ENCODE assay signal across 23 mouse cellular contexts in genomic region chr2:169584745-169585456, GRCm38 (mm10). TPM values are rescaled to one million over a fixed set of nuclear protein-coding genes. Genes with fewer than 3 reads are reported as not detected.
DNase-seq lines count a peak whose midpoint lies in the region; ATAC-seq and TF ChIP-seq lines count a peak whose summit lies in the region.
"Had no signal": no experiment of that assay in that cellular context is flagged by ENCODE, and none has a peak within 500 bp of the region (broad histone marks: within the 10 kb centered on the region; RNA-seq: fewer than 3 reads in every experiment).

No protein-coding gene starts in this region.

- H3K4me2 ChIP-seq in forebrain, embryonic 12.5 days: no peak overlapping the region
- H3K4me2 ChIP-seq in forebrain, embryonic 11.5 days (ENCODE audit: low read depth, low read length, severe bottlenecking): no peak overlapping the region
- peak overlapping the region; percentile 45 for H3K4me2 ChIP-seq in kidney, postnatal 0 days (ENCODE audit: low read length)
- H3K4me2 ChIP-seq in forebrain, postnatal 0 days (ENCODE audit: low read depth): peak overlapping the region; percentile 5; the same call in 1 of the 2 replicates
- H3K4me2 ChIP-seq in neural tube, embryonic 15.5 days: 0 out of 2 replicates have a peak overlapping the region, but pooled peaks have one; percentile 15
- H3K4me2 ChIP-seq: heart, embryonic 12.5 days had no signal

- no peak for DNase-seq in forebrain, embryonic 11.5 days (ENCODE audit: low spot score)
- DNase-seq in kidney, postnatal 0 days (ENCODE audit: low spot score): no peak
- no peak for DNase-seq in kidney, adult 8-10 months
- peak; percentile 26 for DNase-seq in forebrain, postnatal 0 days
- no peak for DNase-seq in embryo, embryonic 9.5 days (ENCODE audit: extremely low spot score)
- DNase-seq in thymus, adult 2 months: no peak
- DNase-seq: adrenal gland, adult 2 months; cerebellum, adult 11 months; cerebellum, postnatal 14 days; embryo, embryonic 11 days; layer of hippocampus, postnatal 36 days; liver; liver, postnatal 0 days; thymus, postnatal 14 days had no signal

- H3K4me3 ChIP-seq in forebrain, embryonic 12.5 days (replicated peaks): no peak overlapping the region
- H3K4me3 ChIP-seq in forebrain, embryonic 11.5 days (ENCODE audit: low read depth, low read length): no peak overlapping the region
- H3K4me3 ChIP-seq in kidney, postnatal 0 days (replicated peaks; ENCODE audit: low read depth, low read length): 0 out of 2 replicates have a peak overlapping the region, but pooled peaks have one; percentile 4
- H3K4me3 ChIP-seq in forebrain, postnatal 0 days (ENCODE audit: low read depth, low read length): no peak overlapping the region
- H3K4me3 ChIP-seq in neural tube, embryonic 15.5 days (replicated peaks): no peak overlapping the region
- H3K4me3 ChIP-seq in thymus, adult 2 months (ENCODE audit: control insufficient read depth, insufficient read depth, low read length): no peak overlapping the region
- H3K4me3 ChIP-seq: heart, embryonic 12.5 days had no signal

- peak; percentile 36; the same call in 1 of the 2 replicates for ATAC-seq in forebrain, embryonic 12.5 days (ENCODE audit: low FRiP score)
- no peak for ATAC-seq in forebrain, embryonic 11.5 days (replicated peaks; ENCODE audit: low FRiP score)
- ATAC-seq in kidney, postnatal 0 days (replicated peaks; ENCODE audit: low FRiP score, low read depth): no peak
- peak; percentile 67; the same call in 1 of the 2 replicates for ATAC-seq in forebrain, postnatal 0 days
- no peak for ATAC-seq in neural tube, embryonic 15.5 days (ENCODE audit: low FRiP score)
- ATAC-seq: intestine, postnatal 0 days; liver, postnatal 0 days had no signal

- TF ChIP-seq POLR2A in thymus, adult 2 months (IDR thresholded peaks at IDR 0.05; ENCODE audit: control insufficient read depth, extremely low read depth, insufficient read depth, low read length, poor library complexity): no peak

- no peak overlapping the region for H3K9ac ChIP-seq in forebrain, embryonic 12.5 days
- no peak overlapping the region for H3K9ac ChIP-seq in forebrain, embryonic 11.5 days (ENCODE audit: low read length)
- H3K9ac ChIP-seq in kidney, postnatal 0 days (ENCODE audit: low read depth, low read length): 0 out of 2 replicates have a peak overlapping the region, but pooled peaks have one; percentile 8
- H3K9ac ChIP-seq in forebrain, postnatal 0 days: no peak overlapping the region
- no peak overlapping the region for H3K9ac ChIP-seq in neural tube, embryonic 15.5 days (replicated peaks)
- H3K9ac ChIP-seq: heart, embryonic 12.5 days; liver, postnatal 0 days had no signal

- no peak for TF ChIP-seq CTCF in kidney, postnatal 0 days (IDR thresholded peaks at IDR 0.05; ENCODE audit: low read depth)
- TF ChIP-seq CTCF in forebrain, postnatal 0 days (IDR thresholded peaks at IDR 0.05; ENCODE audit: low read depth): no peak
- no peak for TF ChIP-seq CTCF in thymus, adult 2 months (IDR thresholded peaks at IDR 0.05; ENCODE audit: borderline replicate concordance, control insufficient read depth, extremely low read depth, insufficient read depth, low read length, poor library complexity)

- WGBS in forebrain, embryonic 12.5 days: 43% methylated on average over 15 of the region's 15 CpGs
- 56% methylated on average over 15 of the region's 15 CpGs for WGBS in forebrain, embryonic 11.5 days
- WGBS in kidney, postnatal 0 days: 26% methylated on average over 15 of the region's 15 CpGs
- 34% methylated on average over 15 of the region's 15 CpGs for WGBS in forebrain, postnatal 0 days
- WGBS in neural tube, embryonic 15.5 days: 48% methylated on average over 15 of the region's 15 CpGs
- 94% methylated on average over 15 of the region's 15 CpGs for WGBS in thymus, adult 2 months

- H3K4me1 ChIP-seq in forebrain, embryonic 12.5 days: peaks cover 14% of the 10 kb centered on the region
- H3K4me1 ChIP-seq in forebrain, embryonic 11.5 days (replicated peaks; ENCODE audit: control insufficient read depth, insufficient read depth, low read length): 0 out of 2 replicates have a peak, but pooled peaks cover 7% of the 10 kb centered on the region
- H3K4me1 ChIP-seq in kidney, postnatal 0 days (replicated peaks; ENCODE audit: insufficient read depth, low read length): no peaks in the 10 kb centered on the region
- no peaks in the 10 kb centered on the region for H3K4me1 ChIP-seq in forebrain, postnatal 0 days (ENCODE audit: insufficient read depth)
- peaks cover 15% of the 10 kb centered on the region; the same call in 1 of the 2 replicates for H3K4me1 ChIP-seq in neural tube, embryonic 15.5 days
- H3K4me1 ChIP-seq in thymus, adult 2 months (replicated peaks; ENCODE audit: control insufficient read depth, insufficient read depth, low read length): no peaks in the 10 kb centered on the region
- H3K4me1 ChIP-seq: heart, embryonic 12.5 days had no signal

- H3K36me3 ChIP-seq in forebrain, embryonic 12.5 days (replicated peaks): no peaks in the 10 kb centered on the region
- no peaks in the 10 kb centered on the region for H3K36me3 ChIP-seq in forebrain, embryonic 11.5 days (ENCODE audit: control insufficient read depth, insufficient read depth, low read length)
- H3K36me3 ChIP-seq in kidney, postnatal 0 days (ENCODE audit: insufficient read depth, low read length): no peaks in the 10 kb centered on the region
- H3K36me3 ChIP-seq in forebrain, postnatal 0 days (ENCODE audit: insufficient read depth): no peaks in the 10 kb centered on the region
- H3K36me3 ChIP-seq in neural tube, embryonic 15.5 days: no peaks in the 10 kb centered on the region
- no peaks in the 10 kb centered on the region for H3K36me3 ChIP-seq in thymus, adult 2 months (ENCODE audit: control insufficient read depth, insufficient read depth, low read length)
- H3K36me3 ChIP-seq: heart, embryonic 12.5 days had no signal

- H3K27ac ChIP-seq in forebrain, embryonic 12.5 days: no peak overlapping the region
- no peak overlapping the region for H3K27ac ChIP-seq in forebrain, embryonic 11.5 days (ENCODE audit: low read depth, low read length)
- H3K27ac ChIP-seq in kidney, postnatal 0 days: no peak overlapping the region
- no peak overlapping the region for H3K27ac ChIP-seq in forebrain, postnatal 0 days (ENCODE audit: low read depth, low read length)
- H3K27ac ChIP-seq in neural tube, embryonic 15.5 days (replicated peaks): peak overlapping the region; percentile 56
- H3K27ac ChIP-seq in thymus, adult 2 months (ENCODE audit: control insufficient read depth, insufficient read depth, low read length): no peak overlapping the region
- H3K27ac ChIP-seq: stomach, postnatal 0 days had no signal

- H3K27me3 ChIP-seq in forebrain, embryonic 12.5 days: no peaks in the 10 kb centered on the region
- no peaks in the 10 kb centered on the region for H3K27me3 ChIP-seq in forebrain, embryonic 11.5 days (ENCODE audit: control insufficient read depth, insufficient read depth, low read length)
- no peaks in the 10 kb centered on the region for H3K27me3 ChIP-seq in kidney, postnatal 0 days (ENCODE audit: insufficient read depth, low read length)
- H3K27me3 ChIP-seq in forebrain, postnatal 0 days (ENCODE audit: insufficient read depth, low read length): no peaks in the 10 kb centered on the region
- H3K27me3 ChIP-seq in neural tube, embryonic 15.5 days (replicated peaks): no peaks in the 10 kb centered on the region
- no peaks in the 10 kb centered on the region for H3K27me3 ChIP-seq in thymus, adult 2 months (ENCODE audit: control insufficient read depth, insufficient read depth, low read length)
- H3K27me3 ChIP-seq: heart, embryonic 12.5 days had no signal

- H3K9me3 ChIP-seq in forebrain, embryonic 12.5 days: no peaks in the 10 kb centered on the region
- H3K9me3 ChIP-seq in forebrain, embryonic 11.5 days (ENCODE audit: control insufficient read depth, low read length): no peaks in the 10 kb centered on the region
- no peaks in the 10 kb centered on the region for H3K9me3 ChIP-seq in kidney, postnatal 0 days (replicated peaks; ENCODE audit: low read length)
- no peaks in the 10 kb centered on the region for H3K9me3 ChIP-seq in forebrain, postnatal 0 days (ENCODE audit: low read length)
- H3K9me3 ChIP-seq in neural tube, embryonic 15.5 days (replicated peaks): no peaks in the 10 kb centered on the region
- H3K9me3 ChIP-seq: heart, embryonic 12.5 days had no signal

RNA-seq across cellular contexts. Expression of gene Gm11011, which starts 2.6 kb away (rescaled TPM):
- polyA plus RNA-seq in forebrain, embryonic 12.5 days (2016; fragmentation: Nextera tagmentation; extraction: Ambion mirVana): not detected in 2 replicates
- not detected in 2 replicates for polyA plus RNA-seq in forebrain, embryonic 11.5 days (2014; fragmentation: Nextera tagmentation; extraction: Ambion mirVana)
- polyA plus RNA-seq in kidney, postnatal 0 days (2015; fragmentation: Nextera tagmentation; extraction: Ambion mirVana): not detected in 2 replicates
- not detected in 2 replicates for total RNA-seq in forebrain, postnatal 0 days (2014; rRNA removed)
- not detected in 2 replicates for polyA plus RNA-seq in forebrain, postnatal 0 days (2015; fragmentation: Nextera tagmentation; extraction: Ambion mirVana)
- not detected in 2 replicates for polyA plus RNA-seq in neural tube, embryonic 15.5 days (2015; fragmentation: Nextera tagmentation; extraction: Ambion mirVana)
- not detected in 2 replicates for polyA plus RNA-seq in thymus, adult 2 months (2012; rRNA removed)
- total RNA-seq: adrenal gland, adult 2 months; heart, postnatal 25 days; layer of hippocampus, postnatal 36 days; left cerebral cortex, postnatal 25 days had no signal
- polyA plus RNA-seq: adrenal gland, adult 2 months; gonadal fat pad, adult 2 months; heart, embryonic 12.5 days; intestine, postnatal 0 days; liver, postnatal 0 days; neural tube, embryonic 11.5 days; stomach, postnatal 0 days had no signal

RNA-seq across cellular contexts. Expression of gene Tshz2, which starts 47.9 kb away (rescaled TPM):
- 8.4 TPM in 2 replicates for polyA plus RNA-seq in forebrain, embryonic 12.5 days (2016; fragmentation: Nextera tagmentation; extraction: Ambion mirVana)
- polyA plus RNA-seq in forebrain, embryonic 11.5 days (2014; fragmentation: Nextera tagmentation; extraction: Ambion mirVana): 2.5 and 3.1 TPM in 2 replicates
- 9.8 and 10.7 TPM in 2 replicates for polyA plus RNA-seq in kidney, postnatal 0 days (2015; fragmentation: Nextera tagmentation; extraction: Ambion mirVana)
- 26.1 and 29.2 TPM in 2 replicates for total RNA-seq in forebrain, postnatal 0 days (2014; rRNA removed)
- 8.8 and 19.7 TPM in 2 replicates for polyA plus RNA-seq in forebrain, postnatal 0 days (2015; fragmentation: Nextera tagmentation; extraction: Ambion mirVana)
- 40.1 and 50.4 TPM in 2 replicates for polyA plus RNA-seq in neural tube, embryonic 15.5 days (2015; fragmentation: Nextera tagmentation; extraction: Ambion mirVana)
- 2.3 and 2.5 TPM in 2 replicates for polyA plus RNA-seq in thymus, adult 2 months (2012; rRNA removed)

Comparison
In these comparisons a context has a peak if more than half of its experiments do, and no peak if none do; other contexts are left out.
1. ATAC-seq: peak in forebrain, embryonic 12.5 days (single experiment) and forebrain, postnatal 0 days (single experiment); none in forebrain, embryonic 11.5 days (single experiment), kidney, postnatal 0 days (single experiment) and neural tube, embryonic 15.5 days (single experiment).
2. H3K4me2 ChIP-seq: peak in kidney, postnatal 0 days (single experiment), forebrain, postnatal 0 days (single experiment) and neural tube, embryonic 15.5 days (single experiment); none in forebrain, embryonic 12.5 days (single experiment) and forebrain, embryonic 11.5 days (single experiment).